Mouse (Mus musculus) intestine, embryonic 15.5 days (tissue): ENCODE data around the gene Chil1. TPM values are rescaled to one million over a fixed set of nuclear protein-coding genes. Genes with fewer than 3 reads are reported as not detected.

Source experiments
- ATAC-seq: fragments of 200-750 bp; cut with Nextera tagmentation; 2 replicates; pipeline ENCODE4 v1.8.0; 2017; ENCODE audit warnings: moderate TSS enrichment, moderate library complexity
- H3K27ac ChIP-seq: fragments of 300-500 bp; sonication (generic); 2 replicates; pipeline ENCODE4 v1.5.1; 2015; ENCODE audit warnings: mild to moderate bottlenecking, inconsistent platforms
- H3K27me3 ChIP-seq: fragments of 300-500 bp; sonication (generic); replicated peaks from 2 replicates; pipeline ENCODE4 v1.6.1; 2015; ENCODE audit warnings: inconsistent platforms
- H3K36me3 ChIP-seq: fragments of 300-500 bp; sonication (generic); 2 replicates; pipeline ENCODE4 v1.6.1; 2015; ENCODE audit warnings: inconsistent platforms
- H3K4me1 ChIP-seq: fragments of 300-500 bp; sonication (generic); replicated peaks from 2 replicates; pipeline ENCODE4 v1.6.1; 2015; ENCODE audit warnings: inconsistent platforms
- H3K4me2 ChIP-seq: fragments of 300-500 bp; sonication (generic); replicated peaks from 2 replicates; pipeline ENCODE4 v1.6.1; 2015; ENCODE audit warnings: mild to moderate bottlenecking, inconsistent platforms
- H3K4me3 ChIP-seq: fragments of 300-500 bp; sonication (generic); replicated peaks from 2 replicates; pipeline ENCODE4 v1.5.1; 2015; ENCODE audit warnings: inconsistent platforms
- H3K9ac ChIP-seq: fragments of 300-500 bp; sonication (generic); 2 replicates; pipeline ENCODE4 v1.6.1; 2015; ENCODE audit warnings: inconsistent platforms
- H3K9me3 ChIP-seq: fragments of 300-500 bp; sonication (generic); 2 replicates; pipeline ENCODE4 v1.6.1; 2016; ENCODE audit warnings: inconsistent platforms
- WGBS: fragments of 180-500 bp; shearing (Covaris S2); methylation state at CpG from one replicate; pipeline ENCODE4 v1.1.7; 2015; 5-methylcytosine and 5-hydroxymethylcytosine counted together
- polyA plus RNA-seq: library from polyadenylated mRNA; unstranded; fragments of >200 nt; fragmentation: Nextera tagmentation; extraction: Ambion mirVana; gene quantifications from 2 replicates; pipeline ENCODE4 v1.2.1, GENCODE M21; 2015

Gene Chil1
- polyA plus RNA-seq, 1 experiment from 2014 or later = 0.44 TPM

GRCm38 (mm10) chr1:134198197-134198995, 16.4 kb downstream of the Chil1 start:
- Histone ChIP-seq H3K27ac (no peak overlapping the region), H3K27me3 (no peaks in the 10 kb centered on the region), H3K9ac (no peak overlapping the region), H3K4me1 (peaks cover 21% of the 10 kb centered on the region), H3K36me3 (no peaks in the 10 kb centered on the region), H3K9me3 (no peaks in the 10 kb centered on the region), H3K4me3 (no peak overlapping the region), H3K4me2 (no peak overlapping the region)
- WGBS = 79% methylated on average over 12 of the region's 12 CpGs
- no peak for ATAC-seq

DNA sequence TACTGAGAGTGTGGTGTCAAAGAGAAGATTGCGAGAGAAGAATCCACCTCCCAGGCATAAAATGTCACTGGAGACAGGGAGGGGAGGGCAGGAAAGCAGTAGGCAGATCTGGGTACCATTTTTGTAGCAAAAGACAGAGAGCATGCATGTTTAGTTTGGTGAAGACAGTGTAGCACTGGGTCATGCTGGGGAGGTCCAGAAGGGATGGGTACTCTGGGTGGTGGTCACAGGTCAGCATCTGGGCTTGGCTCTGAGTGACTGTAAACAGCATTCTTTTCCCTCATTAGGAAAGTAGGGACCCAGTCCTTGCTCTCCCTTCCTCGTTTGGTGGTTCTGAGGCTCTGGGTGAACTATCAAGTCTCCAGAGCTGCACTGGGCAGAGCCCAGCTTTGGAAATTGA, 18.5 kb downstream of the Chil1 start:
- no peak for ATAC-seq
- Histone ChIP-seq H3K27ac (no peak overlapping the region), H3K9ac (no peak overlapping the region), H3K9me3 (no peaks in the 10 kb centered on the region), H3K27me3 (no peaks in the 10 kb centered on the region), H3K4me2 (no peak overlapping the region), H3K4me1 (peaks cover 12% of the 10 kb centered on the region), H3K36me3 (no peaks in the 10 kb centered on the region), H3K4me3 (no peak overlapping the region)
- WGBS = 48% methylated on average over 2 of the region's 2 CpGs

- Histone ChIP-seq H3K36me3 (no peaks in the 10 kb centered on the region), H3K4me2 (no peak overlapping the region), H3K9me3 (no peaks in the 10 kb centered on the region), H3K4me3 (no peak overlapping the region), H3K27ac (no peak overlapping the region), H3K4me1 (peaks cover 9% of the 10 kb centered on the region), H3K27me3 (no peaks in the 10 kb centered on the region), H3K9ac (no peak overlapping the region)
- ATAC-seq = no peak
- WGBS = 89% methylated on average over 6 of the region's 6 CpGs
Observed at GRCm38 (mm10) chr1:134200998-134201686, 19.2 kb downstream of the Chil1 start.

DNA sequence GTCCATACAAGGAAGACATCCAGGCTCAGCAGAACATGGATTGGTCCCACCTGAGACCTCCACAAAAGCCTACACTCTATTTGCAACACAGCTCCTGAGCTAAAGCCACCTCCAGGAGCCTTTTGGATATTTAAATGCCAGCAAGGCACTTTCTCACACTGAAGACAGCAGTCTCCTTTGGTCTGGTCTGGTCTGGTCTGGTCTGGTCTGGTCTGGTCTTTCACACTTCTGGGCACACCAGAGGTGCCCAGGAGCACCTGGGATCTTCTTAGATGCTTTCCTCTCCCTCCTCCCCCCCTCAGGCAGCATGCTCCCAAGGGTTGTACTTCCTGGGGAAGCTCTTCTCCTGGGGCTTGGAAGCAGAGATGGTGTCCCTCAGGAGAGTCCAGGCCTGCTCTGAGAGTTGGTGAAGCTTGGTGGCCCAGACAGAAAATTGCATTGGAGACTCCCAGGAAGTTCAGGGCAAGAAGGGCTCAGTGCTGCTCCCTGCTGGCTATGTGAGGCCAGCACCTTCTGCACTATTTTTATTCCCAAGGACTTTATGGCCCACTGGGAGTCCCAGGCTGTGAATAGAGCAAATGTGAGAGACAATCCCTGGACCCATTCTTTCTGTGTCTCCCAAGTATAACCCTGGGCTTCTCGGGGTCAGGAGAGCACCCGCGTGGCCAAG, 19.9 kb downstream of the Chil1 start:
- no peaks in the 10 kb centered on the region for H3K36me3 ChIP-seq
- no peak for ATAC-seq
- H3K4me3 ChIP-seq = no peak overlapping the region
- H3K4me2 ChIP-seq = no peak overlapping the region
- H3K27ac ChIP-seq = no peak overlapping the region
- no peaks in the 10 kb centered on the region for H3K27me3 ChIP-seq
- H3K9me3 ChIP-seq = no peaks in the 10 kb centered on the region
- WGBS = 37% methylated on average over 3 of the region's 3 CpGs
- no peak overlapping the region for H3K9ac ChIP-seq
- H3K4me1 ChIP-seq = peaks cover 14% of the 10 kb centered on the region

- WGBS = 92% methylated on average over 13 of the region's 13 CpGs
Observed at GRCm38 (mm10) chr1:134204230-134204629, 22.3 kb downstream of the Chil1 start.

DNA sequence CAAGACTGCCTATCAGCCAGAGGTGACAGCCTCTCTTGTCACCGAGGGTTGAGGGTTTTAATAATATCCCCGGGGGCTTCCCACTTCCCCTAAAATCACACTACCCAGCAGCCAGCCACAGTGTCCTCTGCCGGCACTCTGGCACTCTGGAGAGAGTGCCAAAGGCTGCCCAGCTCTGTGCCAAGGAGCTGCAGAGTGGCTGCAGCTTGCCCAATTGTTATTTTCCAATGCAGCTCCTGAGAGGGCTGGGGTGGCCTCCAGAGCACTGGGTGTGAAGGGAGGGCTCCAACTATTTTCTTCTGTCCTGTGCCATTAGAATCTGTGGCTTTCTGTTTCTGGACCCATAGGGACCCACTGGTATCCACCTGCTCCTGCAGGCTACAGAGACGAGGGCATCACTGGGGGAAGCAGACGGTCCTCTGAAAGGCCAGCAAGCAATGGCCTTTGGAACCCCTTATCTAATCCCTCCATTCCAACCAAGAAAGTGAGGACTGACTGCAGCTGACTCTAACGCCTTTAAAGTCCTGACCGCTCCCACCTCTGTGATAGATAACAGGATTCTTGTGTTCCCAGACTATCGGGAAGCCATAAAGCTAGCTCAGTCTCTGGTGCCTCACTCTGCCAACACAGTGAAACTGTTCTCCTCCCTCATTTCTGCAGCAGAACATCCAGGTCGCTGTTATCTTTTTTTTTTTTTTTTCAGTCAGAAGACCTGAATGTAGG, 23.5 kb downstream of the Chil1 start:
- 0 out of 2 replicates have a peak overlapping the region, but pooled peaks have one; percentile 6 for H3K4me2 ChIP-seq
- H3K36me3 ChIP-seq = no peaks in the 10 kb centered on the region
- peaks cover 14% of the 10 kb centered on the region for H3K4me1 ChIP-seq
- 37% methylated on average over 9 of the region's 9 CpGs for WGBS
- H3K4me3 ChIP-seq = no peak overlapping the region
- ATAC-seq = peak; percentile 92
- no peaks in the 10 kb centered on the region for H3K9me3 ChIP-seq
- H3K27me3 ChIP-seq = no peaks in the 10 kb centered on the region
- 0 out of 2 replicates have a peak overlapping the region, but pooled peaks have one; percentile 15 for H3K27ac ChIP-seq
- no peak overlapping the region for H3K9ac ChIP-seq

More at GRCm38 (mm10) chr1:134204230-134204629, 22.3 kb downstream of the Chil1 start:
- Histone ChIP-seq H3K9me3 (no peaks in the 10 kb centered on the region), H3K4me2 (no peak overlapping the region), H3K9ac (no peak overlapping the region), H3K36me3 (no peaks in the 10 kb centered on the region), H3K27me3 (no peaks in the 10 kb centered on the region), H3K4me1 (peaks cover 14% of the 10 kb centered on the region), H3K27ac (no peak overlapping the region), H3K4me3 (no peak overlapping the region)
- ATAC-seq = no peak

GRCm38 (mm10) chr1:134206085-134206484, 24.1 kb downstream of the Chil1 start:
- peak; percentile 76 for ATAC-seq
- 0 out of 2 replicates have a peak overlapping the region, but pooled peaks have one; percentile 4 for H3K4me2 ChIP-seq
- WGBS = 18% methylated on average over 5 of the region's 5 CpGs
- H3K9me3 ChIP-seq = no peaks in the 10 kb centered on the region
- H3K9ac ChIP-seq = no peak overlapping the region
- no peaks in the 10 kb centered on the region for H3K36me3 ChIP-seq
- no peak overlapping the region for H3K4me3 ChIP-seq
- peak overlapping the region; percentile 15; the same call in 1 of the 2 replicates for H3K27ac ChIP-seq
- H3K27me3 ChIP-seq = no peaks in the 10 kb centered on the region
- H3K4me1 ChIP-seq = peaks cover 20% of the 10 kb centered on the region

DNA sequence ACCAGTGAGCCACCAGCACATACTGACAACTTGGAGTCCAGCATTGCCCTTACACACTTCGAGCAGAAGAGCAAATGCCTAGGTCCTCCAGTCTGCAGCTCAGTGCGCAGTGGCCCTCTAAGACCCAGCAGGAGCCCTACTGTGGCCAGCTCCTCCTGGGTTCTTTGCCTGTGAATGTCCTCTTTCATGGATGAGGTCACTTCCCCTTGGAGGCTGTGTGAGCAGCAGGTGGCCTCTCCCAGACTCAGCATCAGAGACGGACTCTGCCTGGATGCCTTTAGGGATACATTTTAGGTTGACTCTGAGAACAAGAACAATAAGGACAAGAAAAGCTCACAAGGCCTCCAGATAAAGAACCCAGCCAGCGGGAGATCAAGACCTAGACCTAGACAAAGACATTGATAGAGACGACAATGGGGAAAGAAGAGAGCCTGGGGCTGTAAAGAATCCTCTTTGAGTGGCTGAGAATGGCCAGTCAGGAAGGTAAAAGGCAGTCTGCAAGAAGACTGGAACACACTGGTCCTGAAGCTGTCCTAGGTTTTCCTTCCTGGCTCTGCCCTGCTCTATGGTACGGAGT, 28.3 kb downstream of the Chil1 start:
- no peak overlapping the region for H3K27ac ChIP-seq

DNA sequence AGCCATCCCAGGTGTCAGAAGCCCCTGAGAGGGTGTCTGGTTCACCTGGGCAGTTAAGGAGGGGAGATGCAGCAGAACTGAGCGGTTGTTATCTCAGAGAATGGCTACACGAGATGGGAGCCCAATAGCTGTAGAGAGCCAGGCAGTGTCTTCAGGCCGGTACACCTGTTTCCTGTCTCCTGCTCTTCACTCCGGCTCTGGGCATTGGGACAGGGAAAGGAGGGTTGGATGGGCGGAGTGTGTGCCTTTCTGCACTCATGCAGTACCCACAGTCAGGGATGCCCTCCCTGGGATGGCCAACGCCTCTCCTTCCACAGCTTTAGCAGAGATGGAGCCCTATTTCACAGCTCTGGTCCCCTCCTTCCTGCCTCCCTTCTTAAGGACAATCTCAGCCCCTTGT, 29.1 kb downstream of the Chil1 start:
- H3K4me2 ChIP-seq = no peak overlapping the region
- ATAC-seq = no peak
- 48% methylated on average over 6 of the region's 6 CpGs for WGBS
- no peak overlapping the region for H3K4me3 ChIP-seq
- no peaks in the 10 kb centered on the region for H3K36me3 ChIP-seq
- H3K27me3 ChIP-seq = no peaks in the 10 kb centered on the region
- no peak overlapping the region for H3K9ac ChIP-seq
- H3K27ac ChIP-seq = peak overlapping the region; percentile 17; the same call in 1 of the 2 replicates
- peaks cover 33% of the 10 kb centered on the region for H3K4me1 ChIP-seq
- no peaks in the 10 kb centered on the region for H3K9me3 ChIP-seq

More for the DNA sequence above, 28.3 kb downstream of the Chil1 start:
- Histone ChIP-seq H3K9ac (no peak overlapping the region), H3K36me3 (no peaks in the 10 kb centered on the region), H3K27me3 (no peaks in the 10 kb centered on the region), H3K4me1 (peaks cover 33% of the 10 kb centered on the region), H3K9me3 (no peaks in the 10 kb centered on the region), H3K4me2 (no peak overlapping the region), H3K4me3 (no peak overlapping the region)
- ATAC-seq = no peak
- WGBS = 73% methylated on average over 6 of the region's 6 CpGs

DNA sequence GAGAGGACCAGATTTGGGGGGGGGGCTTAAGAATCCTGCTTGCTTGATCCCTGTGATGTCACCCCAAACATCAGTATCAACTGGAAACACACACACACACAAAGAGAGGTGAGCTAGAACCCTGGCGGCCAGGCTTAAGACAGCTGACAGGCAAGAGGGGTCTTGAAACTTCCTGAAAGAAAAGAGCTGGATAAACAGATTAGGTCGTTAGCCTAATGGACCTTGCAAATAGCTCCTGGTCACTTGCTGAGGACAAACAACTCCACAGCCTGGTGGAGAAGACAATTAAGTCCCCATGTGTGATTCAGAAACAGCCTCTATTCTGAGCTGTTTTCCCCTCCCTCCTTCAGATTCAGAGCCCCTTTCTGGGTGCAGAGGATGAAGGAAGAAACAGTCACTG, 29.7 kb downstream of the Chil1 start:
- Histone ChIP-seq H3K9me3 (no peaks in the 10 kb centered on the region), H3K4me2 (no peak overlapping the region), H3K27ac (no peak overlapping the region), H3K4me1 (peaks cover 28% of the 10 kb centered on the region), H3K9ac (no peak overlapping the region), H3K27me3 (no peaks in the 10 kb centered on the region), H3K4me3 (no peak overlapping the region), H3K36me3 (no peaks in the 10 kb centered on the region)
- no peak for ATAC-seq
- WGBS = 29% methylated on average over 2 of the region's 2 CpGs

DNA sequence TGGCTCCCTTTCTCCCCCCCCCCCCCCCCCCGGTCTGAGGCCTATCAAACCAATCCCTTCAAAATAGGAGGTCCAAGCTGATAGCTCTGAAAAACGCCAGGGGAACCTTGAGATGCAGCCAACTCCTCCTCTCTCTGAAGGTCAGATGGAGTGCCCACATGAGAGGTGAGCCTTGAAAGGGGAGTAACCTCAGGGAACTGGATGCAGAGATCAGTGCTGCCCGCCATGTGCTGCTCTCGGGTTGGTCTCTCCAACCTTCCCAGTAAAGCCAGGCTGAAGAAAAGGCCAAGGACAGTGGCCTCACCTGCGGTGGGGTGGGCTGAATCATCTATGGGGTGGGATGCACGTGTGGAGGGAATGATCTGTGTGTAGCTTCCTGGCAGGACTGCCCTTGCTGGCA, 30.4 kb downstream of the Chil1 start:
- WGBS = 76% methylated on average over 6 of the region's 6 CpGs
- Histone ChIP-seq H3K4me1 (peaks cover 26% of the 10 kb centered on the region), H3K9ac (no peak overlapping the region), H3K27ac (no peak overlapping the region), H3K4me2 (no peak overlapping the region), H3K4me3 (no peak overlapping the region), H3K9me3 (no peaks in the 10 kb centered on the region), H3K27me3 (no peaks in the 10 kb centered on the region), H3K36me3 (no peaks in the 10 kb centered on the region)
- ATAC-seq = no peak
